Mouse (Mus musculus) monocyte, adult 2 months (primary cell): Measurements from ENCODE around the gene Cyp4f39.
"Not testable (repeated sequence)": the region's sequence is repeated elsewhere in the genome, so short reads cannot be mapped to it uniquely, and the experiment has no call there.

Source experiments
- DNase-seq, 2 experiments: peaks; one replicate each; pipeline ENCODE4 v3.0.0; 2022; ENCODE audit warnings: low spot score in 2 of 2, low read depth in 1 of 2

The Cyp4f39 gene

GRCm38 (mm10) chr17:32527748-32528147 lies 75.2 kb downstream of the Cyp4f39 start:
- no peak for DNase-seq

- DNase-seq = peak; percentile 82 to 86
Observed at GRCm38 (mm10) chr17:32528408-32529337, 76.2 kb downstream of the Cyp4f39 start.

- not testable (repeated sequence) for DNase-seq
Observed at GRCm38 (mm10) chr17:32532356-32532755, 79.8 kb downstream of the Cyp4f39 start.

DNA sequence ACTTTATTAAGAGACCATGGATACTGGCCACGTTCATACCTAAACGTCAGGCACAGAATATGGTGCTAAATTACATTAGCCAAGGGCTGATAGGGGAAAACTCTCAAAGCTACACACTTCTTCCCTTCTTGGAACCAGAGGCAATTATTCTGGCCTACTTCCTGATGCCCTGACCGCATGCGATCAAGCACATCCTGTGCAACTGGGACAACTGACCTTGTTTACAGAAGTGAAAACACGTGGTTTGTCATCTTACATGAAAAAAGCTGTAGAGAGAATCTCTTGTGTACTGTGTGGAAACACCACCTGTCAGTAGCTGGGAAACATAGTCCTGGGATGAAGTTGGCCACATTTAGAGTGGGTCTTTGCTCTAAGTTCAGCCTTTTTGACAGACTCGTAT lies 81.5 kb downstream of the Cyp4f39 start:
- peak in 1 of 2 experiments; percentile 37 for DNase-seq

DNA sequence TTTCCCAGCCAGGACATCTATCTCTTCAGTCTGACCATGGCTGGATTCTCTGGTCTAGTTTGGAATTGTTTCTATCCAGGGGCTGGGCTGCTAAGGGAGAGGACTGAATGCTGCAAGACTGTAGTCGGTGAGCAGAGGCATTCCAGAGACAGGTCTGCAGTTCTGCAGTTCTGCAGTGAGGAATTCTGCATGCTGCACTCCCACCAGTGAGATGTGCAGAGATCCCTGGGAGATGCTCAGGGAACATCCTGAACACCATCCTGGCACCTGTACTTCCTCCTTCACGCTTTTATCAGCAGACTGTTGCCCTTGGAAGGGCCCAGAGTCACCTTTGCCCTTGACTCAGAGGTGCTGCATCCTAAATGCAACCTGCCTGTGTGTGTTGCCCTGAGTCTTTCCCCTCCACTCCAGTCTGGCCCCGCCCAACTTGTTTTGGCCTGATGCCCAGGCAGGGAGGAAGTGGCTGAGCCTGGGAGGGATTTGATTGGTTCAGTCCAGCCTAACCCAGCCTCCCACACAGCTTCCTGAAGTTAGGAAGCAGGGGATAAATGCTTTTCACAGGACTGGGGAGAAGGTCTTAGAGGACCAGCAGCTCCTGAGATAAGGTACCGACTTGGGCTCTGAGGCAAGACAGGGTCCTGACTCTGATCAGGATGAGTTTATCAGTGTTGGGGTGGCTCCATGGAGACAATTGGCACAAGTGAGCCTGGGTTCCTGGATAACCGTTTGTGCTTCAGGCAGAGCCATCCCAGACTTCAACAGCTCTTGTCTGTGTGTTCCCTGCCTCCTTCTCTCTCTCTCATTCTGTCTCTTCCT lies 83.7 kb downstream of the Cyp4f39 start, which contains the start of gene Cyp4f16:
Cyp4f16 (plus strand) TSS at position 508 of the 816 bp plus-strand sequence.
- DNase-seq = peak; percentile 49 to 69

- DNase-seq = no peak
Observed at GRCm38 (mm10) chr17:32536867-32537250, 84.3 kb downstream of the Cyp4f39 start.
